Mouse (Mus musculus) myocyte (in vitro differentiated cells): ENCODE results near the gene Hnf1b.

Experiments used
- MAX ChIP-seq: IDR thresholded peaks from one replicate; pipeline ENCODE4 v1.6.1; 2011; ENCODE audit warnings: low read depth, mild to moderate bottlenecking, control low read depth
- MYOD1 ChIP-seq, 3 experiments: IDR thresholded peaks; one replicate each; pipeline ENCODE4 v1.6.1; 2011; ENCODE audit warnings: control low read depth in 2 of 3, low read depth in 2 of 3, mild to moderate bottlenecking in 2 of 3, moderate library complexity in 1 of 3; ENCODE audit not compliant: insufficient read length in 2 of 3, control insufficient read depth in 1 of 3
- MYOG ChIP-seq, 3 experiments: IDR thresholded peaks; one replicate each; pipeline ENCODE4 v1.6.1; 2011; ENCODE audit warnings: control low read depth in 2 of 3, low read depth in 2 of 3, mild to moderate bottlenecking in 2 of 3; ENCODE audit not compliant: insufficient read length in 2 of 3, control insufficient read depth in 1 of 3, insufficient read depth in 1 of 3
- POLR2A ChIP-seq: IDR thresholded peaks from one replicate; pipeline ENCODE4 v1.6.1; 2011; ENCODE audit warnings: low read depth, mild to moderate bottlenecking, control low read depth, moderate library complexity; ENCODE audit not compliant: insufficient read length
- POLR2AphosphoS2 ChIP-seq: IDR thresholded peaks from one replicate; pipeline ENCODE4 v1.6.1; 2011; ENCODE audit warnings: low read depth, control low read depth; ENCODE audit not compliant: insufficient read length
- REST ChIP-seq: IDR thresholded peaks from one replicate; pipeline ENCODE4 v1.6.1; 2011; ENCODE audit warnings: mild to moderate bottlenecking, control low read depth, moderate library complexity; ENCODE audit not compliant: insufficient read depth, insufficient read length
- SRF ChIP-seq: IDR thresholded peaks from one replicate; pipeline ENCODE4 v1.6.1; 2011; ENCODE audit warnings: low read depth; ENCODE audit not compliant: control insufficient read depth, insufficient read length
- TCF12 ChIP-seq: IDR thresholded peaks from one replicate; pipeline ENCODE4 v1.6.1; 2011; ENCODE audit warnings: mild to moderate bottlenecking, control low read depth; ENCODE audit not compliant: poor library complexity, insufficient read depth, severe bottlenecking
- TCF3 ChIP-seq: IDR thresholded peaks from one replicate; pipeline ENCODE4 v1.6.1; 2011; ENCODE audit warnings: low read depth, control low read depth; ENCODE audit not compliant: insufficient read length
- USF1 ChIP-seq: IDR thresholded peaks from one replicate; pipeline ENCODE4 v1.6.1; 2011; ENCODE audit warnings: low read depth, mild to moderate bottlenecking, control low read depth, moderate library complexity

- TF ChIP-seq POLR2A = no peak
- no peak for TF ChIP-seq POLR2AphosphoS2
- no peak for TF ChIP-seq MYOD1 (IDR thresholded peaks at IDR 0.05; ENCODE audit: control insufficient read depth in 1 of 3, insufficient read length in 2 of 3, low read depth in 2 of 3)
- TF ChIP-seq REST = no peak
- TF ChIP-seq USF1 = no peak
- TF ChIP-seq TCF12 = no peak
- TF ChIP-seq TCF3 = no peak
- no peak for TF ChIP-seq MAX
- TF ChIP-seq MYOG (IDR thresholded peaks at IDR 0.05; ENCODE audit: control insufficient read depth in 1 of 3, insufficient read depth in 1 of 3, insufficient read length in 2 of 3, low read depth in 2 of 3) = no peak
- TF ChIP-seq SRF = no peak
Measured at GRCm38 (mm10) chr11:83850586-83851272, 866 bp downstream of the Hnf1b start.
